Mouse (Mus musculus) liver, embryonic 14.5 days (tissue): Measurements from ENCODE around the gene Tnik. TPM values are rescaled to one million over a fixed set of nuclear protein-coding genes. Genes with fewer than 3 reads are reported as not detected.

Experiments
- ATAC-seq: fragments of 200-750 bp; cut with Nextera tagmentation; 2 replicates; pipeline ENCODE4 v1.8.0; 2017; ENCODE audit warnings: moderate number of reproducible peaks, mild to moderate bottlenecking, moderate library complexity; ENCODE audit not compliant: insufficient read depth
- DNase-seq, 3 experiments: peaks; one replicate each; pipeline ENCODE4 v3.0.0-alpha.2; 2012 to 2013; ENCODE audit warnings: low read depth in 3 of 3, low spot score in 3 of 3
- H3K27ac ChIP-seq: fragments of 300-500 bp; sonication (generic); 2 replicates; pipeline ENCODE4 v1.5.1; 2014; ENCODE audit warnings: moderate library complexity, mild to moderate bottlenecking, control low read depth, inconsistent platforms
- H3K27me3 ChIP-seq: fragments of 300-500 bp; sonication (generic); 2 replicates; pipeline ENCODE4 v1.6.1; 2014; ENCODE audit warnings: mild to moderate bottlenecking, low read length, moderate library complexity; ENCODE audit not compliant: control insufficient read depth, insufficient read depth
- H3K36me3 ChIP-seq: fragments of 300-500 bp; sonication (generic); replicated peaks from 2 replicates; pipeline ENCODE4 v1.6.1; 2014; ENCODE audit warnings: low read depth; ENCODE audit not compliant: control insufficient read depth, insufficient read depth
- H3K4me1 ChIP-seq, 2 experiments: fragments of 200-500 bp in 1 of 2; fragments of 300-500 bp in 1 of 2; sonication (generic) in 1 of 2; replicated peaks; 2 replicates each; pipeline ENCODE4 v1.6.1; 2012 to 2014; ENCODE audit warnings: antibody characterized with exemption in 1 of 2, inconsistent platforms in 1 of 2, low read length in 1 of 2; ENCODE audit not compliant: control insufficient read depth in 2 of 2, insufficient read depth in 2 of 2
- H3K4me2 ChIP-seq: fragments of 300-500 bp; sonication (generic); 2 replicates; pipeline ENCODE4 v1.6.1; 2014; ENCODE audit warnings: low read depth, mild to moderate bottlenecking, control low read depth, moderate library complexity
- H3K4me3 ChIP-seq, 2 experiments: fragments of 200-500 bp in 1 of 2; fragments of 300-500 bp in 1 of 2; sonication (generic) in 1 of 2; 2 replicates each; pipeline ENCODE4 v1.5.1; 2012 to 2014; ENCODE audit warnings: low read depth in 2 of 2, low read length in 2 of 2, mild to moderate bottlenecking in 2 of 2, control low read depth in 1 of 2, inconsistent platforms in 1 of 2, moderate library complexity in 1 of 2; ENCODE audit not compliant: insufficient read depth in 1 of 2
- H3K9ac ChIP-seq: fragments of 300-500 bp; sonication (generic); replicated peaks from 2 replicates; pipeline ENCODE4 v1.6.1; 2014; ENCODE audit warnings: mild to moderate bottlenecking, control low read depth, moderate library complexity
- H3K9me3 ChIP-seq: fragments of 300-500 bp; sonication (generic); 2 replicates; pipeline ENCODE4 v1.6.1; 2016; ENCODE audit warnings: low read length, mixed read lengths; ENCODE audit not compliant: control insufficient read depth
- CTCF ChIP-seq: IDR thresholded peaks from 2 replicates; pipeline ENCODE4 v1.5.1; 2016; ENCODE audit warnings: antibody characterized with exemption, low read depth, control low read depth
- EP300 ChIP-seq: IDR thresholded peaks from 2 replicates; pipeline ENCODE4 v1.6.1; 2016; ENCODE audit warnings: antibody characterized with exemption, low read depth
- WGBS: fragments of 180-500 bp; shearing (Covaris S2); extraction: QIAGEN DNeasy Blood & Tissue Kit; methylation state at CpG from one replicate; pipeline ENCODE4 v1.1.7; 2014; ENCODE audit not compliant: insufficient replicate concordance; 5-methylcytosine and 5-hydroxymethylcytosine counted together
- polyA plus RNA-seq, 2 experiments: library from polyadenylated mRNA; depleted of rRNA in 1 of 2; stranded (reverse) in 1 of 2; unstranded in 1 of 2; fragments of >200 nt; fragmentation: Nextera tagmentation in 1 of 2; extraction: Ambion mirVana in 1 of 2; gene quantifications; 2 replicates each; pipeline versions ENCODE4 v1.2.1 to v1.2.3; 2012 to 2014

Tnik gene
- polyA plus RNA-seq, 2 experiments: 0.89 to 2.0 TPM

- Histone ChIP-seq H3K27ac (no peak overlapping the region), H3K4me3 (no peak overlapping the region), H3K4me1 (no peaks in the 10 kb centered on the region), H3K27me3 (no peaks in the 10 kb centered on the region), H3K9ac (no peak overlapping the region), H3K36me3 (no peaks in the 10 kb centered on the region), H3K9me3 (no peaks in the 10 kb centered on the region), H3K4me2 (no peak overlapping the region)
- TF ChIP-seq CTCF (no peak), EP300 (no peak)
- 44% methylated on average over 2 of the region's 2 CpGs for WGBS
- DNase-seq: no peak
- ATAC-seq: no peak
These were observed 153.0 kb downstream of the Tnik start for GRCm38 (mm10) chr3:28415986-28416385.

GRCm38 (mm10) chr3:28417091-28417715 lies 154.2 kb downstream of the Tnik start:
- ATAC-seq (no peak), DNase-seq (no peak)
- TF ChIP-seq CTCF (no peak), EP300 (no peak)
- Histone ChIP-seq H3K4me3 (no peak overlapping the region), H3K4me1 (no peaks in the 10 kb centered on the region), H3K4me2 (no peak overlapping the region), H3K9me3 (no peaks in the 10 kb centered on the region), H3K36me3 (no peaks in the 10 kb centered on the region), H3K27ac (no peak overlapping the region), H3K27me3 (no peaks in the 10 kb centered on the region), H3K9ac (no peak overlapping the region)
- WGBS: 63% methylated on average over 5 of the region's 5 CpGs

GRCm38 (mm10) chr3:28420194-28420593 lies 157.2 kb downstream of the Tnik start:
- TF ChIP-seq EP300 (no peak), CTCF (no peak)

GRCm38 (mm10) chr3:28420698-28421097 lies 157.7 kb downstream of the Tnik start:
- Histone ChIP-seq H3K4me1 (no peaks in the 10 kb centered on the region), H3K4me2 (no peak overlapping the region), H3K4me3 (no peak overlapping the region), H3K36me3 (no peaks in the 10 kb centered on the region), H3K9me3 (no peaks in the 10 kb centered on the region), H3K27me3 (no peaks in the 10 kb centered on the region), H3K9ac (no peak overlapping the region), H3K27ac (no peak overlapping the region)
- 45% methylated on average over 3 of the region's 3 CpGs for WGBS
- ATAC-seq (no peak), DNase-seq (no peak)
- TF ChIP-seq EP300: no peak
- no peak for TF ChIP-seq CTCF

More at GRCm38 (mm10) chr3:28420194-28420593, 157.2 kb downstream of the Tnik start:
- DNase-seq: no peak
- no peaks in the 10 kb centered on the region for H3K9me3 ChIP-seq
- H3K4me3 ChIP-seq: no peak overlapping the region
- no peak overlapping the region for H3K9ac ChIP-seq
- H3K27me3 ChIP-seq: no peaks in the 10 kb centered on the region
- H3K36me3 ChIP-seq: no peaks in the 10 kb centered on the region
- H3K27ac ChIP-seq: no peak overlapping the region
- no peaks in the 10 kb centered on the region for H3K4me1 ChIP-seq
- no peak for ATAC-seq
- 60% methylated on average over 6 of the region's 6 CpGs for WGBS
- H3K4me2 ChIP-seq: no peak overlapping the region

- no peaks in the 10 kb centered on the region for H3K9me3 ChIP-seq
- no peak overlapping the region for H3K4me3 ChIP-seq
- no peak overlapping the region for H3K27ac ChIP-seq
- H3K4me1 ChIP-seq: no peaks in the 10 kb centered on the region
- DNase-seq: no peak
- whole genome bisulfite sequencing: 72% methylated on average over 6 of the region's 6 CpGs
- H3K27me3 ChIP-seq: no peaks in the 10 kb centered on the region
- no peak overlapping the region for H3K9ac ChIP-seq
- no peak overlapping the region for H3K4me2 ChIP-seq
- H3K36me3 ChIP-seq: no peaks in the 10 kb centered on the region
- no peak for ATAC-seq
- TF ChIP-seq EP300: no peak
These were observed 158.8 kb downstream of the Tnik start for GRCm38 (mm10) chr3:28421798-28422197.
